Mouse (Mus musculus): ENCODE measurements around the gene Gtpbp3.

DNA sequence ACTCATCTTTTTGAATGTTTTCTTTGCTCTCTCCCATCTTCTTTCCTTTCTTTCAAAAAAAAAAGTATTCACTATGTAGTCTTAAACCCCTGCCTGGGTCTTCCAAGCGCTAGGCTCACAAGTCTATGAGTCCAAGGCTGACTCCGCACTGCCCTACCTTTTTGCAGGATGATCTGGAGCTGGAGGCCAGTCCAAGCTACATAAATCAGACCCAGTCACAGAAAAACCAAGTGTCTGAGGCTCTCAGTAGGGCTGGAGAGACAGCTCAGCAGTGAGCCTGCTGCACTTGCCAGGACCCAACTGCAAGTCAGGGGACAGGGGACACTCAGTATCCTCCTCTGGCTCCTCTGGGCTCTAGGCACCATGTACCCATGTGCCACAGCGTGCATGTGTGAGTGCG, 16.4 kb downstream of the Gtpbp3 start:
- TF ChIP-seq CTCF (IDR thresholded peaks at IDR 0.05; ENCODE audit: borderline replicate concordance, control insufficient read depth, extremely low read depth, insufficient read depth, low read length, poor library complexity) = no peak
- no peak for TF ChIP-seq POLR2A (IDR thresholded peaks at IDR 0.05; ENCODE audit: control insufficient read depth, extremely low read depth, insufficient read depth, low read length, poor library complexity)
